Mouse (Mus musculus) E14TG2a.4 (cell line): Measurements from ENCODE around the gene Crybg1.

ENCODE experiments used
- H3K27me3 ChIP-seq: 2 replicates; pipeline ENCODE4 v1.6.1; 2014; ENCODE audit warnings: low read length, control low read depth; ENCODE audit not compliant: insufficient read depth
- H3K36me3 ChIP-seq: 2 replicates; pipeline ENCODE4 v1.6.1; 2014; ENCODE audit warnings: low read length, control low read depth; ENCODE audit not compliant: insufficient read depth
- H3K4me1 ChIP-seq: replicated peaks from 2 replicates; pipeline ENCODE4 v1.6.1; 2014; ENCODE audit warnings: low read depth, low read length, control low read depth
- H3K4me3 ChIP-seq: replicated peaks from 2 replicates; pipeline ENCODE4 v1.5.1; 2014; ENCODE audit warnings: mild to moderate bottlenecking, low read length
- H3K9me3 ChIP-seq: 2 replicates; pipeline ENCODE4 v1.6.1; 2014; ENCODE audit warnings: low read length, control low read depth
- CTCF ChIP-seq: conservative IDR thresholded peaks from 2 replicates; pipeline ENCODE4 v1.5.1; 2014; ENCODE audit warnings: low read length
- NANOG ChIP-seq: IDR thresholded peaks from 2 replicates; pipeline ENCODE4 v1.6.1; 2014; ENCODE audit warnings: borderline replicate concordance, low read length, mixed read lengths
- POU5F1 ChIP-seq: IDR thresholded peaks from 2 replicates; pipeline ENCODE4 v1.6.1; 2014; ENCODE audit warnings: low read length, borderline replicate concordance

The Crybg1 gene

GRCm38 (mm10) chr10:43998503-43999082 is 150.1 kb downstream of the Crybg1 start:
- H3K4me3 ChIP-seq = no peak overlapping the region
- H3K4me1 ChIP-seq = peaks cover 33% of the 10 kb centered on the region
- no peak for TF ChIP-seq CTCF
- no peak for TF ChIP-seq NANOG
- TF ChIP-seq POU5F1 = no peak
- no peaks in the 10 kb centered on the region for H3K9me3 ChIP-seq
- H3K36me3 ChIP-seq = no peaks in the 10 kb centered on the region
- H3K27me3 ChIP-seq = peaks cover 67% of the 10 kb centered on the region

DNA sequence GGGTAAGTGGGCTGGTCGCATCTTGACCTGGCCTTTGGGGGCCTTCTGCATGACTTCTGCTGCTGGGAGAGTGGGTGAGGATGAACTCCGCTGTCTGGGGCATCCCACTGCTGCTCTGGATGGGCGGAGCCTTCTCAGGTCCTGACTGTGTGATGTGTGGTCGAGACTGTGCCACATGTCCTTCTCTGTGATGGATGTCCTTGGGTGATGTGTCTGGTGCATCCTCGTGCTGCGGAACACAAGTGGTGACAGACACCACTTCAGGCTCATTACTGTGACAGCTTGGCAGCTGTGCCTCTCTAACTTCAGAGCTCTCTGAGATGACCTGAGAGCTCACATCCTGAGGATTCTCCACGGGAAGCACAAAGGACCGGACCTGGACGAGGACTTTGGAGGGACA is 150.6 kb downstream of the Crybg1 start:
- H3K27me3 ChIP-seq = peaks cover 61% of the 10 kb centered on the region
- H3K36me3 ChIP-seq = no peaks in the 10 kb centered on the region
- H3K4me1 ChIP-seq = peaks cover 38% of the 10 kb centered on the region
- no peak overlapping the region for H3K4me3 ChIP-seq
- no peak for TF ChIP-seq CTCF
- H3K9me3 ChIP-seq = no peaks in the 10 kb centered on the region

DNA sequence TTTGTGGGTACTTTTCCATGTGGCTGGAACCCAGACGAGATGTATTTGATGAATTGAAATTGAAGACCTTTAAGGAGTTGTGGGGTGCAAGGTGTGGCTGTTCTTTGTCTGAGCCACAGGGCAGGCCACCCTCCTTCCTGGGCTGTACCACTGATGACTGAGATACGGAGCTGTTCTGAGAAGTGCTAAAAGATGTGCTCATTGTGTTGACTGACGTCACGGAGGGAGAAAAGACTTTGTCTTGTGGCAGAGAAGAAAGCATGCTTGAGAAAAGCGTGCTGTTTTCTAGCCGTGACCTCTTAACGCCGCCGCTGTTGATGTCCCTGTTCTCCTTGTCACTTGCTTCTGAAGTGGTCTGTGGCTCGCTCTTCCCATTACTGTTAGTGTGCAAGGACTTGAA is 151.4 kb downstream of the Crybg1 start:
- peaks cover 45% of the 10 kb centered on the region for H3K4me1 ChIP-seq
- peaks cover 59% of the 10 kb centered on the region for H3K27me3 ChIP-seq
- H3K9me3 ChIP-seq = no peaks in the 10 kb centered on the region
- TF ChIP-seq CTCF = no peak
- TF ChIP-seq POU5F1 = no peak
- TF ChIP-seq NANOG = no peak
- H3K4me3 ChIP-seq = no peak overlapping the region
- no peaks in the 10 kb centered on the region for H3K36me3 ChIP-seq

DNA sequence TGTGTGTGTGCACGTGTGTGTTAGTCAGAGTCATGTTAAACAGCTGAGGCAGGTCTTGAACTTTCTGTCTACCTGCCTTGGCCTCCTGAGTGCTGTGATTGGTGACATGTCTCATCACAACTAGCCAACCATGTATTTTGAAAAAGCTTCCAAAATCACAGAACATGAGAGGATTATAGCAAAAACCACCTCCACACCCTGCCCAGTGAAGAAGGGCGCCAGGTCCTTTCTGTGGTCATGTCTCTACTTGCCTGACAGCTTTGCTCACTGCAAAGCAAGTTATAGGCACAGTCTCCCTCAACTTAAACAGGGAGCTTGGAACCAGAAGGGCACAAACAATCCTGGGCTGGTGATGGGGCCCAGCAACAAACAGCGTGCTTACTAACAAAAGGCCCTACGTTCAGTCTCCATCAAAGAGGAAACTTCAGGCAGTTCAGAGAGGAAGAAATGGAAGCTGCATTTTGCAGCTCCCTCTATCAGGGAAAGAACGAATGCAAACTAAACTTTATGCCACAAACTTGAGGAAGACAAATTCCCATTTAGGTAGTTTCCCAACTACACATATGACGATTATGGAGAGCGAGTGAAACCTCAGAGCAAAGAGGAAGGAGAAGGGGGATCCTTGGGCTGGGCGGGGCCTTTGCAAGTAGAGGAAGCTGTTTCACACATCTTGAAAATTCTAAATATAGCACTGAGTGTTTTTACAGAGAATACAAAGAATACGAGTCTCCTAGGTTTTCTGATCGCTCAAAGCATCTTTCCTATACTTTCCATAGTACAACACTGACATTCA is 152.6 kb downstream of the Crybg1 start:
- no peak for TF ChIP-seq POU5F1
- TF ChIP-seq CTCF = no peak
- H3K9me3 ChIP-seq = no peaks in the 10 kb centered on the region

DNA sequence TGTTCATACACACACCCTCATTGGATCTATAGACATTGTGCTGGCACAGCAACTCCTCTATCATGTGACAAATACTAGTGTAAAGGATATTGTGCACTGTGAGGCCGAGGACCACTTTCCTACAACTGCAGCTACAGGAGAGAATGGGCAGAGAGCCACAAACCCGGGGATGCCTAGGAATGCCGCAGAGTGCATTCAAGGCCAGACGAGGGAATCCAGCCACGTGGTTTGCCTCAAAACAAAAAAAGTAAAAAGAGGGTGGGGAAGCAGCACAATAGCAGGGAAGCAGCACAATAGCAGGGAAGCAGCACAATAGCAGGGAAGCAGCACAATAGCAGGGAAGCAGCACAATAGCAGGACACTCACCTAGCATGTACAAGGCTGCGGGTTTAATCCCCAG is 155.5 kb downstream of the Crybg1 start:
- H3K4me3 ChIP-seq = no peak overlapping the region
- H3K9me3 ChIP-seq = no peaks in the 10 kb centered on the region
- H3K36me3 ChIP-seq = no peaks in the 10 kb centered on the region
- TF ChIP-seq POU5F1 (no peak), NANOG (peak; percentile 30; the same call in 1 of the 2 replicates), CTCF (no peak)
- H3K4me1 ChIP-seq = peaks cover 42% of the 10 kb centered on the region
- peaks cover 29% of the 10 kb centered on the region for H3K27me3 ChIP-seq

More for the DNA sequence above, 152.6 kb downstream of the Crybg1 start:
- peaks cover 51% of the 10 kb centered on the region for H3K27me3 ChIP-seq
- H3K4me1 ChIP-seq = peaks cover 49% of the 10 kb centered on the region
- no peaks in the 10 kb centered on the region for H3K36me3 ChIP-seq
- no peak overlapping the region for H3K4me3 ChIP-seq

DNA sequence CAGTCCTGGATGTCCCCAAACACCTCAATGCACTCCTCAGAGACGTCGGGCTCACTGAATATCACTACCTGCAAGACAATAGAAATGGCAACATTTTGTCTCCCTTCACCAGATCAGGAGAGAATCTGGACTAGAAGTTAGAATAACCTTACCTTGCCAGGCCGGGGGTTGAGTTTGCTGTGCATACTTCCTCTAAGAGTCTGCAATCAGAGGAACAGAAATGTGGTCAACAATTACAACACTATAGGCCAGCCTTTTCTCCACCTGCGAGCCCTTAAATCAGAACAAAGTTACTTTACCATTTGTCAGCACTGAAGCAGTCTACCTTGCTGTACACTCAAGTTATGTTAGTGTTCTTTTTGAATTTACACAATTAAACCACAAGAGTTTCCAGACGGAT is 156.1 kb downstream of the Crybg1 start:
- TF ChIP-seq POU5F1 (no peak), CTCF (no peak), NANOG (no peak)
- peaks cover 22% of the 10 kb centered on the region for H3K27me3 ChIP-seq
- H3K36me3 ChIP-seq = no peaks in the 10 kb centered on the region
- H3K4me3 ChIP-seq = no peak overlapping the region
- H3K9me3 ChIP-seq = no peaks in the 10 kb centered on the region
- peaks cover 39% of the 10 kb centered on the region for H3K4me1 ChIP-seq

DNA sequence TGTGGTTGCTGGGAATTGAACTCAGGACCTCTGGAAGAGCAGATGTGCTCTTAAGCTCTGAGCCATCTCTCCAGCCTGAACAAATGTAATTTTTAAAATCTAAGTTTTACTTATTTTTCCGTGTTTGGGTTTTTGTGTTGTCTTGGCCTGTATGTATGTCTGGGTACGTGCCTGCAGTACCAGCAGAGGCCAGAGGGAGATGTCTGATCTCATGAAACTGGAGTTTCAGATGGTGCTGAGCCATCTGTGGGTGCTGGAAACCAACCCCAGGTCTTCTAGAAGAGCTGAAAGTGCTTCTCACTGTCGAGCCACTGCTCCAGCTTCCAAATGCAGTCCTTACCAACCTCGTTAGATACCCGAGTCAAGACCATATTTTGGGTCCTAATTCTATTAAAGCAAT is 157.4 kb downstream of the Crybg1 start:
- Histone ChIP-seq H3K4me3 (no peak overlapping the region), H3K36me3 (no peaks in the 10 kb centered on the region), H3K9me3 (no peaks in the 10 kb centered on the region), H3K4me1 (peaks cover 29% of the 10 kb centered on the region), H3K27me3 (peaks cover 19% of the 10 kb centered on the region)
- TF ChIP-seq NANOG (no peak), CTCF (peak; percentile 37)

DNA sequence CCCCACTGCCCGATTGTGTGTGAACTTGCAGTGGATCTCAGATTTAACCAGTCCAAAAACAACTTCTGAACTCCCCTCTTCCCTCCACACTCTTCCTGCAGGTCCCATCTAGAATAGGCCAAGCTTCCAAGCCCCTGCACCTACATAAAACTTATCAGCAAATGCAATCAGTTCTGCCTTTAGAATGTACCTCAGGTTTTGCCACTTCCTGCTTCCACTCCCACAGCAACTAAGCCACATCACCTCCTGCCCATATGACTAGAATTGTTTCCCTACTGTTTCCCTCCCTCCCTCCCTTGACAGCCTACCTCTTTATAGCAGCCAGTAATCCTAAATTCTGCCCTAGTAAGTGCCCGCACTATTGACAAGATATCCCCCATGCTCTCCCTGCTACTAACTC is 164.8 kb downstream of the Crybg1 start:
- TF ChIP-seq CTCF (no peak), POU5F1 (no peak), NANOG (no peak)
- Histone ChIP-seq H3K9me3 (peaks cover 2% of the 10 kb centered on the region; the same call in 1 of the 2 replicates), H3K27me3 (no peaks in the 10 kb centered on the region)

More for the DNA sequence above, 164.8 kb downstream of the Crybg1 start:
- Histone ChIP-seq H3K4me1 (0 out of 2 replicates have a peak, but pooled peaks cover 7% of the 10 kb centered on the region), H3K36me3 (no peaks in the 10 kb centered on the region), H3K4me3 (no peak overlapping the region)
